Mouse (Mus musculus) liver, embryonic 15.5 days (tissue): ENCODE measurements at regions not wholly inside any gene's neighbourhood (a gene's known extent, or its start where the extent isn't known, plus 50 kb on each side); places are given as distances from the start of the nearest gene placed in this dataset.

Source experiments
- ATAC-seq: fragments of 200-750 bp; cut with Nextera tagmentation; 2 replicates; pipeline ENCODE4 v1.8.0; 2017; ENCODE audit warnings: moderate number of reproducible peaks, mild to moderate bottlenecking, moderate library complexity; ENCODE audit not compliant: insufficient read depth
- H3K27ac ChIP-seq: fragments of 300-500 bp; sonication (generic); replicated peaks from 2 replicates; pipeline ENCODE4 v1.5.1; 2015; ENCODE audit warnings: mild to moderate bottlenecking, inconsistent platforms
- H3K27me3 ChIP-seq: fragments of 300-500 bp; sonication (generic); 2 replicates; pipeline ENCODE4 v1.6.1; 2015; ENCODE audit warnings: mild to moderate bottlenecking, inconsistent platforms
- H3K36me3 ChIP-seq: fragments of 300-500 bp; sonication (generic); replicated peaks from 2 replicates; pipeline ENCODE4 v1.6.1; 2015; ENCODE audit warnings: moderate library complexity, mild to moderate bottlenecking, inconsistent platforms
- H3K4me1 ChIP-seq: fragments of 300-500 bp; sonication (generic); replicated peaks from 2 replicates; pipeline ENCODE4 v1.6.1; 2015; ENCODE audit warnings: inconsistent platforms
- H3K4me2 ChIP-seq: fragments of 300-500 bp; sonication (generic); 2 replicates; pipeline ENCODE4 v1.6.1; 2015; ENCODE audit warnings: moderate library complexity, mild to moderate bottlenecking, inconsistent platforms
- H3K4me3 ChIP-seq: fragments of 300-500 bp; sonication (generic); replicated peaks from 2 replicates; pipeline ENCODE4 v1.5.1; 2015; ENCODE audit warnings: mild to moderate bottlenecking, inconsistent platforms
- H3K9ac ChIP-seq: fragments of 300-500 bp; sonication (generic); 2 replicates; pipeline ENCODE4 v1.6.1; 2015; ENCODE audit warnings: moderate library complexity, mild to moderate bottlenecking, inconsistent platforms
- H3K9me3 ChIP-seq: fragments of 300-500 bp; sonication (generic); replicated peaks from 2 replicates; pipeline ENCODE4 v1.6.1; 2016; ENCODE audit warnings: inconsistent platforms
- WGBS: fragments of 180-500 bp; shearing (Covaris S2); methylation state at CpG from one replicate; pipeline ENCODE4 v1.1.7; 2015; ENCODE audit warnings: mixed read lengths; ENCODE audit not compliant: insufficient replicate concordance; 5-methylcytosine and 5-hydroxymethylcytosine counted together

DNA sequence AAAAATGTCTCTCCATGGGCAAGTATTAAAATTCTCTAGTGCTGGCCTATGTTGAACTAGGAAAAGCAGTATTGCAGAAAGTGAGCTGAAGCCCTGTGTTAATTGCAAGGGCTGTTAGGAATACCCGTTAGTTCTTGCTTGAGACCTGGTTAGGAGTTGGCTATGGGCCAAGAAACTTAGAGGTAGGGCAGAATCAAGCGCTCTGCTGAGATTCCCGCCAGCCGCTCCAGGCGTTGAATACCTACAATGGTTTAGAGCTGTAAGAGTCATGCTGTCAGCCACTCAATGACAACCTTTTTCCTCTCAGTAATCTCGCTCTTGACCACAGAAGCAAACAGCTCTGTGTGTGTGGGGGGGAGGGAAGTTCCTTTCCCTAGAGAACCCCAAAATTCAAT, 156.8 kb upstream of the Tom1l1 start:
- Histone ChIP-seq H3K4me2 (no peak overlapping the region), H3K4me1 (no peaks in the 10 kb centered on the region), H3K27me3 (no peaks in the 10 kb centered on the region), H3K4me3 (no peak overlapping the region), H3K9me3 (no peaks in the 10 kb centered on the region), H3K9ac (no peak overlapping the region), H3K27ac (no peak overlapping the region), H3K36me3 (no peaks in the 10 kb centered on the region)
- ATAC-seq, result no peak
- 68% methylated on average over 6 of the region's 6 CpGs for WGBS

- Histone ChIP-seq H3K4me2 (no peak overlapping the region), H3K27ac (no peak overlapping the region), H3K4me3 (no peak overlapping the region), H3K36me3 (no peaks in the 10 kb centered on the region), H3K9me3 (no peaks in the 10 kb centered on the region), H3K9ac (no peak overlapping the region), H3K4me1 (no peaks in the 10 kb centered on the region), H3K27me3 (no peaks in the 10 kb centered on the region)
- ATAC-seq, result no peak
- 67% methylated on average over 15 of the region's 15 CpGs for WGBS
These were observed 156.2 kb upstream of the Tom1l1 start for GRCm38 (mm10) chr11:90844266-90844924.

DNA sequence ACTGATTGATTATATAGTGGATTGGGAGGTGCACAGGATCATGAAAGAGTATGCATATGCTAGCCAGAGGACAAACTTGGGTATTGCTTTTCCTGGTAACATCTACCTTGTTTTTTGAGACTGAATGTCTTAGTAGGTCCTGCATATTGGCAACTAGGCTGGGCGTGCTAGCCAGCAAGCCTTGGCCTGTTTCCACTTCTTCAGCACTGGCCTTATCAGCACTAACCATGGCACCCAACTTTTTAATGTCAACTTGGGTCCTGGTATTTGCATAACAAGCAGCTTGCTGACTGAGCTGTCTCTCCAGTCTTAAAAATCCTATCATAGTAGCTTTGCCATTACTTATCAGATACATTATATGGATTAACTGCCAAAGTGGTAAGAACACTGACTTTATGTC, 150.0 kb upstream of the Tom1l1 start:
- H3K4me3 ChIP-seq, result no peak overlapping the region
- ATAC-seq, result no peak
- WGBS, result 35% methylated on average over 1 of the region's 1 CpGs
- H3K36me3 ChIP-seq, result no peaks in the 10 kb centered on the region
- H3K4me1 ChIP-seq, result no peaks in the 10 kb centered on the region
- no peaks in the 10 kb centered on the region for H3K9me3 ChIP-seq
- no peak overlapping the region for H3K9ac ChIP-seq
- H3K27me3 ChIP-seq, result no peaks in the 10 kb centered on the region
- no peak overlapping the region for H3K4me2 ChIP-seq
- no peak overlapping the region for H3K27ac ChIP-seq

DNA sequence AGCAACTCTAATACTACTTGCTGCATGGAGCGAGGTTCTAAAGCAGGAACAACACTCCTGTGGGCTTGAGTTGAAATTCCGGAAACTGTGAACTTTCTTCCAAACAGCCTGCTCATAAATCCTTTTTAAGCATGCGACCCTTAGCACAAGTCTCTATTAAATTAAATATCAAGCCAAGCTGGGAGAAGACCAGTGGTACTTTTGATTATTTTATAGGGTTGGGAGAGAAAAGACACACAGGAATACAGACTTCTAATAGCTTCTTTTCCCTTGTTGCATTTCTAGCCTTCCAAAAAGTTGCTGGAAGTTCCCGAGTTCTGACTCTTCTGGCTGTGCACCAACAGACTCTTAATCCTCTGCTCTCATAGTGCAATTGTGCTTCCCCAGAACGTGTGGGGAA, 136.6 kb upstream of the Tom1l1 start:
- H3K4me1 ChIP-seq, result no peaks in the 10 kb centered on the region
- no peak for ATAC-seq
- H3K27me3 ChIP-seq, result no peaks in the 10 kb centered on the region
- H3K9ac ChIP-seq, result no peak overlapping the region
- H3K4me3 ChIP-seq, result no peak overlapping the region
- no peak overlapping the region for H3K27ac ChIP-seq
- no peaks in the 10 kb centered on the region for H3K9me3 ChIP-seq
- H3K36me3 ChIP-seq, result no peaks in the 10 kb centered on the region
- H3K4me2 ChIP-seq, result no peak overlapping the region
- 45% methylated on average over 5 of the region's 5 CpGs for WGBS

- Histone ChIP-seq H3K4me1 (no peaks in the 10 kb centered on the region), H3K9ac (no peak overlapping the region), H3K9me3 (no peaks in the 10 kb centered on the region), H3K4me3 (no peak overlapping the region), H3K36me3 (no peaks in the 10 kb centered on the region), H3K27ac (no peak overlapping the region), H3K27me3 (no peaks in the 10 kb centered on the region), H3K4me2 (no peak overlapping the region)
- ATAC-seq, result no peak
- WGBS, result 36% methylated on average over 2 of the region's 2 CpGs
These were observed 128.6 kb upstream of the Tom1l1 start for GRCm38 (mm10) chr11:90816727-90817126.

- Histone ChIP-seq H3K4me2 (no peak overlapping the region), H3K4me3 (no peak overlapping the region), H3K27me3 (no peaks in the 10 kb centered on the region), H3K27ac (no peak overlapping the region), H3K9me3 (no peaks in the 10 kb centered on the region), H3K4me1 (no peaks in the 10 kb centered on the region), H3K36me3 (no peaks in the 10 kb centered on the region), H3K9ac (no peak overlapping the region)
- ATAC-seq, result no peak
- 43% methylated on average over 5 of the region's 5 CpGs for WGBS
These were observed 126.3 kb upstream of the Tom1l1 start for GRCm38 (mm10) chr11:90814471-90814870.

DNA sequence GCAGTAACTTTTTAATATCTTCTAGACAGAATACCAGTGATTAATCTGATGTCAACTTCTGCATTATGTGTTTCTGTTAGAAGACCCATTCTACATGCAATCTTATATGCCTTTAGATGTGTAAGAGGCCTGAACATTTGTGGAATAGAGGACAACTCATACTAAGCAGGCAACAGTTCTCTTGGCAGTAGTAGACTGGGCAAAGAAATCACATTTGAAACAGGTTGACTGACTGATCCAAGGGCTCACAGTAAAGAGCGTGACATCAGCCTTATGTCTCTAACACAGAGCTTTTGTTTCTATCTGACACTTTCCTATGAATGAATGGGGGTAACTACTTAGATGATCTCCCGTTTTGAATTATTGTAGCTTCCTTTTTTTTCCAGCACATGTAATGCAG, 124.8 kb upstream of the Tom1l1 start:
- WGBS, result 54% methylated on average over 2 of the region's 2 CpGs

DNA sequence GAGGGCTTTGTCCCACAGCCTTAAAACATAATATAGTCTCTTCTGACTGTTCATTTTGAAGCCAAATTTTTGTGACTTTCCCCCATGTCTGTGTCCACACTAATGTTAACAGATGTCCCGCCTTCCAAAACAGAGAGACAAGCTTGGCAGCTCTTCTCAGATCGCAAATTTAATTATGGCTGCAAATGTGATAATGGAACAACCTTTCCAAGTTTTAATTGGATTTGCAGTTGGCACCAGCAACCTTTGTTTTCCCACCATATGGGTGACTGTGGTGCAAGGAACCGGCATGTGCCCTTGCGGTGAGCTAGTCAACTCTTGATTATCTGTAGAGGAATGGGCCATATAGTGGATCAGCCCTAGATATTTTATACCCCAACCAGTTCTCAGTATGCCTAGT, 124.4 kb upstream of the Tom1l1 start:
- no peak for ATAC-seq
- H3K36me3 ChIP-seq, result no peaks in the 10 kb centered on the region
- no peaks in the 10 kb centered on the region for H3K9me3 ChIP-seq
- H3K4me2 ChIP-seq, result no peak overlapping the region
- 64% methylated on average over 4 of the region's 4 CpGs for WGBS
- H3K9ac ChIP-seq, result no peak overlapping the region
- no peaks in the 10 kb centered on the region for H3K4me1 ChIP-seq
- H3K4me3 ChIP-seq, result no peak overlapping the region
- no peaks in the 10 kb centered on the region for H3K27me3 ChIP-seq
- H3K27ac ChIP-seq, result no peak overlapping the region

More for the DNA sequence above, 124.8 kb upstream of the Tom1l1 start:
- Histone ChIP-seq H3K9ac (no peak overlapping the region), H3K36me3 (no peaks in the 10 kb centered on the region), H3K27ac (no peak overlapping the region), H3K4me2 (no peak overlapping the region), H3K4me3 (no peak overlapping the region), H3K27me3 (no peaks in the 10 kb centered on the region), H3K4me1 (no peaks in the 10 kb centered on the region), H3K9me3 (no peaks in the 10 kb centered on the region)
- no peak for ATAC-seq

- ATAC-seq, result no peak
- Histone ChIP-seq H3K4me3 (no peak overlapping the region), H3K36me3 (no peaks in the 10 kb centered on the region), H3K4me2 (no peak overlapping the region), H3K27ac (no peak overlapping the region), H3K9me3 (no peaks in the 10 kb centered on the region), H3K4me1 (no peaks in the 10 kb centered on the region), H3K27me3 (no peaks in the 10 kb centered on the region), H3K9ac (no peak overlapping the region)
- WGBS, result 35% methylated on average over 1 of the region's 1 CpGs
These were observed 120.3 kb upstream of the Tom1l1 start for GRCm38 (mm10) chr11:90808443-90808842.

DNA sequence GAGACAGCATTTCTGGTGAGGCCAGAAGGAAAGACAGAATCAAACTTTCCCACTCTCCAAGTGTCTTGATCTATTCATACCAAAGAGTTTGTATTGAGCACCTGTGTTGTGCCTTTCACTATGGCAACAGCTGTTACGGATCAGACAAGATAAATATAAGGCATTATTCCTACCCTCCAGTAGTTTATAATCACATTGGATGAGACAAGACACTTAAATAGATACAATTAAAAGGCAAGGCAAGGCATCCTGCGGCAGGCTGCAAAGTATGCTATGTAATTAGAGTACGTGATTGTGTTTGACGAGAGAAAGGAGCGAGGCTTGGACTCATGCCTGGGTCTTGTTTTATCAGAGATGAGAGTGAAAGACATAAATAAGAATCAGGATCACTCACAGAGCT, 119.2 kb upstream of the Tom1l1 start:
- no peak overlapping the region for H3K4me3 ChIP-seq
- H3K4me2 ChIP-seq, result no peak overlapping the region
- H3K9ac ChIP-seq, result no peak overlapping the region
- no peak for ATAC-seq
- H3K27ac ChIP-seq, result no peak overlapping the region
- H3K36me3 ChIP-seq, result no peaks in the 10 kb centered on the region
- H3K27me3 ChIP-seq, result no peaks in the 10 kb centered on the region
- H3K4me1 ChIP-seq, result no peaks in the 10 kb centered on the region
- 69% methylated on average over 5 of the region's 5 CpGs for WGBS
- no peaks in the 10 kb centered on the region for H3K9me3 ChIP-seq

DNA sequence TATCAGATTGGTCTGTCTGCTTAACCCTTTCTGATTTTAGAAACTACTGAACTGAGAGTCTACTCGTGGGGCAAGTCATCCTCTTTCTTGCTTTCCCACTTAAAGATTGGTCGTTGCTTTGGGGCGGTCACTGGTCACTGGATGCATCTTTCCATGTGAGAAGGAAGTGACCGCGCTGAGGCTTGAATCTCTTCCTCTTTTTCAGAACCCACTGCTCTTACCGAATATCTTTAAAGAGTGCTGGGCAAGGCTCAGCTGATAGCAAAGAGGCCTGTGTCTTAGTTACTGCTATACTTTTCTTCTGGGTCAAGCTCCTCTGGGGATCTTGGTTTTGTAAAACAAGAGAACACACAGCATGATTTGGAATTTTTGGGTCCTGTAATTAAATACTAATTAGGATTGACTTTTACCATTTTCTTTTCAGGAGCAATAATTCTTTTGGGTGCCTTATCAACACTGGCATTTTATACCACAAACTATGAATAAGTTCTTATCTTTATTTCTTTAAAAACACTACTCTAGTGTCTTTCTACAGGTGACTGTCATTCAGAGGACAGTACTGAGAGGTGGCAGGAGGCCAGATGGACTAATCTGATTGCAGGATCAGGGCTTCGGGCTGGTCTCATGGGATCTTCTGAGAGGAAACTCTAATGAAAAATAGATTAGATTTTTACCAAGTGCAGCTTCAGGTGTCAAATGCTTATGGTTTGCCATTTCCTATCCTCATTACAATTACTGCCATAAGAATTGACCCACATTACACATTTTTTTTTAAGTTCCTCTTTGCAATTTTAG, 114.6 kb upstream of the Tom1l1 start:
- Histone ChIP-seq H3K9me3 (no peaks in the 10 kb centered on the region), H3K9ac (no peak overlapping the region), H3K27ac (no peak overlapping the region), H3K36me3 (no peaks in the 10 kb centered on the region), H3K4me2 (no peak overlapping the region), H3K27me3 (no peaks in the 10 kb centered on the region), H3K4me3 (no peak overlapping the region), H3K4me1 (no peaks in the 10 kb centered on the region)
- ATAC-seq, result no peak
- WGBS, result 19% methylated on average over 7 of the region's 7 CpGs

- H3K9ac ChIP-seq, result no peak overlapping the region
- H3K27ac ChIP-seq, result no peak overlapping the region
- H3K4me1 ChIP-seq, result no peaks in the 10 kb centered on the region
- 31% methylated on average over 2 of the region's 2 CpGs for WGBS
- no peak overlapping the region for H3K4me3 ChIP-seq
- H3K9me3 ChIP-seq, result no peaks in the 10 kb centered on the region
- no peak overlapping the region for H3K4me2 ChIP-seq
- H3K27me3 ChIP-seq, result no peaks in the 10 kb centered on the region
- no peak for ATAC-seq
- no peaks in the 10 kb centered on the region for H3K36me3 ChIP-seq
These were observed 109.4 kb upstream of the Tom1l1 start for GRCm38 (mm10) chr11:90797577-90797976.
